Mouse (Mus musculus) CH12.LX (cell line): ENCODE measurements around the gene Gse1.

Experiments
- BHLHE40 ChIP-seq: IDR thresholded peaks from 2 replicates; pipeline ENCODE4 v1.6.1; 2011; ENCODE audit warnings: mild to moderate bottlenecking, low read depth, low read length, improper control_type of control experiment
- CHD2 ChIP-seq: IDR thresholded peaks from 2 replicates; pipeline ENCODE4 v1.6.1; 2011; ENCODE audit warnings: low read length, improper control_type of control experiment
- CTCF ChIP-seq, 2 experiments: IDR thresholded peaks in 1 of 2; conservative IDR thresholded peaks in 1 of 2; 2 replicates each; pipeline ENCODE4 v1.5.1; 2011 to 2012; ENCODE audit warnings: low read depth in 2 of 2, low read length in 2 of 2, improper control_type of control experiment in 1 of 2, inconsistent platforms in 1 of 2, mild to moderate bottlenecking in 1 of 2, moderate library complexity in 1 of 2
- E2F4 ChIP-seq: IDR thresholded peaks from 2 replicates; pipeline ENCODE4 v1.6.1; 2011; ENCODE audit warnings: low read depth, low read length, improper control_type of control experiment; ENCODE audit not compliant: insufficient replicate concordance
- EP300 ChIP-seq: IDR thresholded peaks from 2 replicates; pipeline ENCODE4 v1.6.1; 2011; ENCODE audit warnings: low read length, improper control_type of control experiment
- KAT2A ChIP-seq: IDR thresholded peaks from 2 replicates; pipeline ENCODE4 v1.6.1; 2012; ENCODE audit warnings: low read length, improper control_type of control experiment, inconsistent platforms; ENCODE audit not compliant: insufficient replicate concordance
- MAX ChIP-seq: IDR thresholded peaks from 2 replicates; pipeline ENCODE4 v1.6.1; 2011; ENCODE audit warnings: low read length, improper control_type of control experiment
- POLR2A ChIP-seq: IDR thresholded peaks from 2 replicates; pipeline ENCODE4 v1.6.1; 2011; ENCODE audit warnings: low read depth, mild to moderate bottlenecking, improper control_type of control experiment, low read length
- TBP ChIP-seq: conservative IDR thresholded peaks from 2 replicates; pipeline ENCODE4 v1.6.1; 2011; ENCODE audit warnings: low read depth, low read length, improper control_type of control experiment
- ZNF384 ChIP-seq: IDR thresholded peaks from 2 replicates; pipeline ENCODE4 v1.6.1; 2012; ENCODE audit warnings: low read depth, low read length, improper control_type of control experiment, inconsistent platforms

DNA sequence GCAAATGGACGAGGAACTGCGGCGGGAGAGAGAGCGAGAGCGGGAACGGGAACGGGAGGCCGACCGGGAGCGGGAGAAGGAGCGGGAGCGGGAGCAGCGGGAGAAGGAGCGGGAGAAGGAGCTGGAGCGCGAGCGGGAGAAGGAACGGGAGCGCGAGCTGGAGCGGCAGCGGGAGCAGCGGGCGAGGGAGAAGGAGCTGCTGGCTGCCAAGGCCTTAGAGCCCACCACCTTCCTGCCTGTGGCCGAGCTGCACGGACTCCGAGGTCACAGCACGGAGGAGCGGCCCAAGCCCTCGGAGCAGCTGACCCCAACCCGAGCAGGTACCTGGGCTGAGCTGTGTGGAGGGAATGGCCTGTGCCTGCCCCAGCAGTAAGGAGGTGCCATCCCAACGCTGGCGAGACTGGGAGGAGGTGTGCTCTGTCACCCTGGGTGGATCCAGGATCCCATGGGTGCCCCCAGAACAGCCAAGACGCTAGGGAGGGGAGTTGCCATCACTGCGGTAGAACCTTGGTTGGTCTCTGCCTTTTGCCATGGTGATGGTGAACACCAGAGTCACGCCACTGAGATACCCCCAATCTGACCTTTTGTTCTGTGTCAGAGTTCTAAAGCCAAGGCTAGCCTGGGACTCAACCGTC lies 340.0 kb downstream of the Gse1 start:
- no peak for TF ChIP-seq KAT2A
- TF ChIP-seq CHD2, result no peak
- TF ChIP-seq CTCF (conservative IDR thresholded peaks at IDR 0.05 in 1 of 2, IDR thresholded peaks at IDR 0.05 in 1 of 2; ENCODE audit: low read depth in 2 of 2, low read length in 2 of 2), result no peak
- no peak for TF ChIP-seq TBP
- TF ChIP-seq EP300, result no peak
- TF ChIP-seq E2F4, result no peak
- no peak for TF ChIP-seq ZNF384
- no peak for TF ChIP-seq MAX
- TF ChIP-seq BHLHE40, result no peak
- no peak for TF ChIP-seq POLR2A
